Mouse (Mus musculus) embryonic facial prominence, embryonic 13.5 days (tissue): ENCODE data around the gene Nprl3. TPM values are rescaled to one million over a fixed set of nuclear protein-coding genes. Genes with fewer than 3 reads are reported as not detected.

Source experiments
- ATAC-seq: fragments of 200-750 bp; cut with Nextera tagmentation; 2 replicates; pipeline ENCODE4 v1.8.0; 2017; ENCODE audit warnings: low read depth; ENCODE audit not compliant: insufficient number of reproducible peaks, insufficient read depth, low FRiP score, low TSS enrichment
- H3K27ac ChIP-seq: fragments of 300-500 bp; sonication (generic); 2 replicates; pipeline ENCODE4 v1.5.1; 2015; ENCODE audit warnings: moderate library complexity, mild to moderate bottlenecking, inconsistent platforms
- H3K27me3 ChIP-seq: fragments of 300-500 bp; sonication (generic); 2 replicates; pipeline ENCODE4 v1.6.1; 2015; ENCODE audit warnings: mild to moderate bottlenecking, inconsistent platforms
- H3K36me3 ChIP-seq: fragments of 300-500 bp; sonication (generic); 2 replicates; pipeline ENCODE4 v1.6.1; 2015; ENCODE audit warnings: mild to moderate bottlenecking, inconsistent platforms
- H3K4me1 ChIP-seq: fragments of 300-500 bp; sonication (generic); 2 replicates; pipeline ENCODE4 v1.6.1; 2015; ENCODE audit warnings: inconsistent platforms
- H3K4me2 ChIP-seq: fragments of 300-500 bp; sonication (generic); 2 replicates; pipeline ENCODE4 v1.6.1; 2015; ENCODE audit warnings: moderate library complexity, mild to moderate bottlenecking, inconsistent platforms
- H3K4me3 ChIP-seq: fragments of 300-500 bp; sonication (generic); 2 replicates; pipeline ENCODE4 v1.5.1; 2015; ENCODE audit warnings: mild to moderate bottlenecking, inconsistent platforms
- H3K9ac ChIP-seq: fragments of 300-500 bp; sonication (generic); 2 replicates; pipeline ENCODE4 v1.6.1; 2015; ENCODE audit warnings: mild to moderate bottlenecking, inconsistent platforms
- H3K9me3 ChIP-seq: fragments of 300-500 bp; sonication (generic); 2 replicates; pipeline ENCODE4 v1.6.1; 2016; ENCODE audit warnings: inconsistent platforms
- WGBS: fragments of 180-500 bp; shearing (Covaris S2); methylation state at CpG from one replicate; pipeline ENCODE4 v1.1.7; 2015; ENCODE audit warnings: mixed read lengths; 5-methylcytosine and 5-hydroxymethylcytosine counted together
- polyA plus RNA-seq: library from polyadenylated mRNA; unstranded; fragments of >200 nt; fragmentation: Nextera tagmentation; extraction: Ambion mirVana; gene quantifications from 2 replicates; pipeline ENCODE4 v1.2.1, GENCODE M21; 2015

Nprl3 gene
- polyA plus RNA-seq, 1 experiment from 2014 or later: 46.9 TPM

- Histone ChIP-seq H3K9ac (no peak within 1 kb of the TSS), H3K4me2 (no peak within 1 kb of the TSS), H3K4me1 (0 out of 2 replicates have a peak, but pooled peaks cover 5% of the 10 kb centered on the region), H3K9me3 (no peaks in the 10 kb centered on the region), H3K27me3 (peaks cover 10% of the 10 kb centered on the region; the same call in 1 of the 2 replicates), H3K4me3 (no peak within 1 kb of the TSS), H3K27ac (no peak within 1 kb of the TSS), H3K36me3 (no peaks in the 10 kb centered on the region)
- ATAC-seq: no peak
- 73% methylated on average over 10 of the region's 10 CpGs for WGBS
Measured at GRCm38 (mm10) chr11:32200075-32200601, 67.4 kb downstream of the Nprl3 start, which contains the start of gene Il9r. Il9r (minus strand) TSS chr11:32200279.

GRCm38 (mm10) chr11:32199230-32199629 lies 68.3 kb downstream of the Nprl3 start:
- H3K9ac ChIP-seq: no peak overlapping the region
- H3K9me3 ChIP-seq: no peaks in the 10 kb centered on the region
- WGBS: 31% methylated on average over 6 of the region's 6 CpGs
- no peak for ATAC-seq
- H3K4me2 ChIP-seq: no peak overlapping the region
- no peak overlapping the region for H3K4me3 ChIP-seq
- H3K4me1 ChIP-seq: no peaks in the 10 kb centered on the region
- H3K27me3 ChIP-seq: peaks cover 13% of the 10 kb centered on the region; the same call in 1 of the 2 replicates
- no peaks in the 10 kb centered on the region for H3K36me3 ChIP-seq
- H3K27ac ChIP-seq: no peak overlapping the region

GRCm38 (mm10) chr11:32198256-32198955 lies 69.1 kb downstream of the Nprl3 start:
- Histone ChIP-seq H3K4me1 (no peaks in the 10 kb centered on the region), H3K36me3 (no peaks in the 10 kb centered on the region), H3K27me3 (peaks cover 13% of the 10 kb centered on the region; the same call in 1 of the 2 replicates), H3K9ac (no peak overlapping the region), H3K4me3 (no peak overlapping the region), H3K27ac (no peak overlapping the region), H3K9me3 (no peaks in the 10 kb centered on the region), H3K4me2 (no peak overlapping the region)
- WGBS: 65% methylated on average over 14 of the region's 14 CpGs
- no peak for ATAC-seq

- WGBS: 64% methylated on average over 3 of the region's 3 CpGs
- Histone ChIP-seq H3K27ac (no peak overlapping the region), H3K9me3 (no peaks in the 10 kb centered on the region), H3K9ac (no peak overlapping the region), H3K27me3 (peaks cover 13% of the 10 kb centered on the region; the same call in 1 of the 2 replicates), H3K4me1 (no peaks in the 10 kb centered on the region), H3K36me3 (no peaks in the 10 kb centered on the region), H3K4me2 (no peak overlapping the region), H3K4me3 (no peak overlapping the region)
- no peak for ATAC-seq
Measured at GRCm38 (mm10) chr11:32197766-32198165, 69.7 kb downstream of the Nprl3 start.

GRCm38 (mm10) chr11:32196727-32197126 lies 70.8 kb downstream of the Nprl3 start:
- no peak overlapping the region for H3K4me3 ChIP-seq

GRCm38 (mm10) chr11:32195867-32196540 lies 71.5 kb downstream of the Nprl3 start:
- Histone ChIP-seq H3K27me3 (peaks cover 13% of the 10 kb centered on the region; the same call in 1 of the 2 replicates), H3K9ac (no peak overlapping the region), H3K4me2 (no peak overlapping the region), H3K36me3 (no peaks in the 10 kb centered on the region), H3K9me3 (no peaks in the 10 kb centered on the region), H3K27ac (no peak overlapping the region), H3K4me3 (no peak overlapping the region), H3K4me1 (no peaks in the 10 kb centered on the region)
- 20% methylated on average over 11 of the region's 11 CpGs for WGBS
- ATAC-seq: no peak

More at GRCm38 (mm10) chr11:32196727-32197126, 70.8 kb downstream of the Nprl3 start:
- H3K4me1 ChIP-seq: no peaks in the 10 kb centered on the region
- peaks cover 13% of the 10 kb centered on the region; the same call in 1 of the 2 replicates for H3K27me3 ChIP-seq
- no peak overlapping the region for H3K27ac ChIP-seq
- 74% methylated on average over 6 of the region's 6 CpGs for WGBS
- no peak overlapping the region for H3K4me2 ChIP-seq
- no peak overlapping the region for H3K9ac ChIP-seq
- no peaks in the 10 kb centered on the region for H3K9me3 ChIP-seq
- no peaks in the 10 kb centered on the region for H3K36me3 ChIP-seq
- ATAC-seq: no peak

GRCm38 (mm10) chr11:32194626-32195025 lies 72.9 kb downstream of the Nprl3 start:
- H3K27ac ChIP-seq: no peak overlapping the region
- H3K9me3 ChIP-seq: no peaks in the 10 kb centered on the region
- H3K4me1 ChIP-seq: no peaks in the 10 kb centered on the region
- no peak for ATAC-seq
- peaks cover 13% of the 10 kb centered on the region; the same call in 1 of the 2 replicates for H3K27me3 ChIP-seq
- H3K4me3 ChIP-seq: no peak overlapping the region
- no peak overlapping the region for H3K4me2 ChIP-seq
- H3K9ac ChIP-seq: no peak overlapping the region
- 81% methylated on average over 5 of the region's 5 CpGs for WGBS
- no peaks in the 10 kb centered on the region for H3K36me3 ChIP-seq

- ATAC-seq: no peak
- H3K4me2 ChIP-seq: no peak overlapping the region
- H3K9me3 ChIP-seq: no peaks in the 10 kb centered on the region
- H3K27ac ChIP-seq: no peak overlapping the region
- H3K27me3 ChIP-seq: peaks cover 13% of the 10 kb centered on the region; the same call in 1 of the 2 replicates
- no peaks in the 10 kb centered on the region for H3K36me3 ChIP-seq
- H3K9ac ChIP-seq: no peak overlapping the region
- no peaks in the 10 kb centered on the region for H3K4me1 ChIP-seq
- H3K4me3 ChIP-seq: no peak overlapping the region
- 76% methylated on average over 10 of the region's 10 CpGs for WGBS
Measured at GRCm38 (mm10) chr11:32194086-32194485, 73.4 kb downstream of the Nprl3 start.

- no peak overlapping the region for H3K4me2 ChIP-seq
- H3K36me3 ChIP-seq: no peaks in the 10 kb centered on the region
- no peak overlapping the region for H3K9ac ChIP-seq
- H3K4me3 ChIP-seq: no peak overlapping the region
- no peaks in the 10 kb centered on the region for H3K9me3 ChIP-seq
- no peak for ATAC-seq
- H3K4me1 ChIP-seq: no peaks in the 10 kb centered on the region
- no peak overlapping the region for H3K27ac ChIP-seq
- H3K27me3 ChIP-seq: peaks cover 9% of the 10 kb centered on the region; the same call in 1 of the 2 replicates
- WGBS: 88% methylated on average over 10 of the region's 10 CpGs
Measured at GRCm38 (mm10) chr11:32193156-32193555, 74.4 kb downstream of the Nprl3 start.

GRCm38 (mm10) chr11:32190603-32191110 lies 76.8 kb downstream of the Nprl3 start:
- H3K4me3 ChIP-seq: no peak overlapping the region
- WGBS: 73% methylated on average over 13 of the region's 13 CpGs
- H3K4me1 ChIP-seq: no peaks in the 10 kb centered on the region
- H3K27ac ChIP-seq: no peak overlapping the region
- no peak for ATAC-seq
- peaks cover 6% of the 10 kb centered on the region; the same call in 1 of the 2 replicates for H3K27me3 ChIP-seq
- H3K9me3 ChIP-seq: no peaks in the 10 kb centered on the region
- H3K36me3 ChIP-seq: no peaks in the 10 kb centered on the region
- H3K4me2 ChIP-seq: no peak overlapping the region
- H3K9ac ChIP-seq: no peak overlapping the region

GRCm38 (mm10) chr11:32190119-32190518 lies 77.4 kb downstream of the Nprl3 start:
- 75% methylated on average over 9 of the region's 9 CpGs for WGBS
- ATAC-seq: no peak
- H3K4me3 ChIP-seq: no peak overlapping the region

More at GRCm38 (mm10) chr11:32190119-32190518, 77.4 kb downstream of the Nprl3 start:
- peaks cover 4% of the 10 kb centered on the region; the same call in 1 of the 2 replicates for H3K27me3 ChIP-seq
- no peak overlapping the region for H3K27ac ChIP-seq
- no peak overlapping the region for H3K4me2 ChIP-seq
- no peaks in the 10 kb centered on the region for H3K4me1 ChIP-seq
- H3K9me3 ChIP-seq: no peaks in the 10 kb centered on the region
- H3K36me3 ChIP-seq: no peaks in the 10 kb centered on the region
- no peak overlapping the region for H3K9ac ChIP-seq
